Mouse (Mus musculus): ENCODE measurements at regions not wholly inside any gene's neighbourhood (a gene's known extent, or its start where the extent isn't known, plus 50 kb on each side); places are given as distances from the start of the nearest gene placed in this dataset.

DNA sequence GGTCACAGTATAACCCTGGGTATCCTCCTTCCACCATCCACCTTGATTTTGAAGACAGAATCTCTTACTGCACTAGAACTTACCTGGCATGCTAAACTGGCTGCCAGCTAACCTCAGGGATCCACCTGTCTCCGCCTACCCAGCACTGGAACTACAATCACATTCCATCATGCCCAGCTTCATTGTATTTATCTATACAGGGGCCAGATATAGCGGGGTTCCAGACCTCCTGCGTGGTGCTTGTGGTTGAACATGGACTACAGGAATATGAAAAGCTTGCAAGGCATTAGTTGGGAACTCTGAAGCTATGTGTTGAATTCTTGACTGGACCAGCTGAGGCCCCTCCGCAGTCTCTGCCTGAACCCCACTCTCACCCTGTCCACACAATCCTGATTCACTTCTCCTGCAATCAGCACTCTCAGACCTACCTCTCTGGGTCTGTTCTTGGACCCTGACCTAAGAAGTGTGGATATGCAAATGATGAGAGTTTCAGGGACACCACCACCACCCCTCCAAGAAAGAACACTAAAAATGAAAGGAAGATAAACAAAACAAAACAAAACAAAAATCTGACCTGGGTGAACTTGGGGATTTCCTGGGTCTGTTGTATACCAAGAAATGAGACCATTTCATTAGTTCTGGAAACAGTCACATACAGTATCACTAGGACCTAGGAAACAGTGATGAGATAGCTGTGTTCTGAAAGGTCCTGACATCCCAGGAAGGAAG is 216.4 kb upstream of the Hs6st1 start:
- no peak for ATAC-seq (replicated peaks in 1 of 2; ENCODE audit: insufficient read depth in 1 of 2, low FRiP score in 2 of 2, low TSS enrichment in 1 of 2, low read depth in 1 of 2, poor library complexity in 2 of 2, severe bottlenecking in 2 of 2)

DNA sequence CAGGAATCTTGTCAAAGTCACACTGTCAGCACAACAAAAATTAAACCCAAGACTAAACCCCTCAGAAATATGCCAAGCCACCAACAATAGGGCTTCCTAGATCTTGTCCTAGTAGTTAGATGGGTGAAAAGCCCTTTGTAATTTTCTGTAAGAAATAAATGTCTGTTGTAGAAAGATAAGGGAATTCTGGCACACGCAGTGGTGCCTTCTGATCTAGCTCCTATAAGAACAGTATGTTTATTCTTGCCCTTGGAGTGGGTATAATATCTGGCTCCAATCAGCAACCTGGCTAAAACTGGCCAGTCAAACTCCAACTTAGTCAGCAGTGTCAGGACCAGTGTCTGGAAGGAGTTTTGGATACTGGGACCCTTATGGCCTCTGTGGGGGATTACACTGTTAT is 215.2 kb upstream of the Hs6st1 start:
- ATAC-seq (replicated peaks in 1 of 2; ENCODE audit: insufficient read depth in 1 of 2, low FRiP score in 2 of 2, low TSS enrichment in 1 of 2, low read depth in 1 of 2, poor library complexity in 2 of 2, severe bottlenecking in 2 of 2), result no peak

DNA sequence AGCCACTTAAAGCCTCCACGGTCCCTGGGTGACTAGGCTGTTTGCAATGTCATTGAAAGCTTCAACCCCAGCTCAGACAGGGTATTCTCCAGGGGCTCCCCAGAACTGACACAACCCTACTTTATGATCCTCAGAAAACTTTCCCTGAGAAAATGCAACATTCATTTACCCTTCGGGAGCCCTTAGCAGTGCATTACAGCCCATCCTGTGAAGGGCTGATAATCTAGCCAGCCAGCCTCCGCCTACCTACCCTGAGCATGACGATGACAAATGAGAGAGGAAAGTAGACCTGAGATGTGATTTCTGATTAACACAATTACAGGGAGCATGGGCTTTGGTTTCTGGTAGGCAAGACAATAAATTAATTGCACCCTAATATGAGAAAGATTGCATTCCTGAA is 212.6 kb upstream of the Hs6st1 start:
- ATAC-seq (replicated peaks in 1 of 2; ENCODE audit: insufficient read depth in 1 of 2, low FRiP score in 2 of 2, low TSS enrichment in 1 of 2, low read depth in 1 of 2, poor library complexity in 2 of 2, severe bottlenecking in 2 of 2), result no peak

DNA sequence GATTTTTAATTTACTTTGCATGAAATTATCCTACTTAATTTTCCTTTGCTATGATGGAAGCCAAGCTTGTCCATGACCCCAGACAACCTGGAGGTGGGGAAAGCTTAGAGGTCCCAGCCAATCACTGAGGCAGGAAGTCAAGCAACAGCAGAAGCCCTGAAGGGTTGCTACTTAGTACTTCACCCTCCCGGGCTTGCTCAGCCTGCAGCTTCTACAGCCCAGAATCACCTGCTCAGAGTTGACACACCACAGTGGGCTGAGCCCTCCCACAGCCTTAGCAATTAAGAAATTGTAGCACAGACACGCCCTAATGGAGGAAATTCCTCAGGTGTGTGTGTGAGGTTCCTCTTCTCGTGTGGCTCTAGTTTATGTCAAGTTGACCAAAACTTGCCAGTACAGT is 209.9 kb upstream of the Hs6st1 start:
- ATAC-seq (replicated peaks in 1 of 2; ENCODE audit: insufficient read depth in 1 of 2, low FRiP score in 2 of 2, low TSS enrichment in 1 of 2, low read depth in 1 of 2, poor library complexity in 2 of 2, severe bottlenecking in 2 of 2), result no peak

DNA sequence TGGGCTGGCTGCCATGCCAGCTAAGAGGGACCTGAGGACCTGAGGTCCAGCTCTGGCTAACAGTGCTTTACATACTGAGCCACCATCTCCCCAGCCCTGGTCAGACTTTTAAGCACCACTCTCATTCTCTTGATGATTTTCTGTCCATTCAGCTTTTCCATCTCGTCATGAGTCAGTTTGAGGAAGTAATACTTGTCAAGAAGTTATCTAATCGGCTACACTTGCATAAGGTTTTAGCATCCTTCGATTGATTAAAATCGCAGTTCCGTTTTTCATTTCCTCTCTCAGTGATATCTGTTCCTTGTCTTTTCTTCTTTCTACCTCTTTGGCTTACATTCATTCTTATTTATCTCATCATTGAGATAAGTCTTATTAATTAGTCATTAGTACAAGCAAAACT is 207.4 kb upstream of the Hs6st1 start:
- ATAC-seq (replicated peaks in 1 of 2; ENCODE audit: insufficient read depth in 1 of 2, low FRiP score in 2 of 2, low TSS enrichment in 1 of 2, low read depth in 1 of 2, poor library complexity in 2 of 2, severe bottlenecking in 2 of 2), result peak; percentile 54 to 72; a peak in 3 of 4 replicates

DNA sequence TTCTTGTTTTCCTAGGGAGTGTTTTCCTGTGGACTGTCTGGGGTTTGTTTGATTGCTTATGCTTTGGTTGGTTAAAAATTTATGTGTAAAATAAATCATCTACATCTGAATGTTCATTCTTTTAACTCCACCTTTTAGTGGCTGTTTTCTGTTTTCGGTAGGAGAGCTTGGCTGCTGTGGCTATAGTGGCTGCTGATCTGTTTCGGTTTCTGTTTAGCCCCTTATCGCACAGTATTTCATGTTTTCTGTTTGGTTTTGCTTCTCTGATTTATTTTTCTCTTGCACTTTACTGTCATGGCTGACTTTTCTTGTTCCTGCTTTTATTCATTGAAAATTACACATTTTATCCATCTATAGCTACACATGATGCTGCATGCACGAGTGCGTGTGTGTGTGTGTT is 206.0 kb upstream of the Hs6st1 start:
- 0 out of 4 replicates have a peak, but pooled peaks have one; percentile 51 to 66 for ATAC-seq (replicated peaks in 1 of 2; ENCODE audit: insufficient read depth in 1 of 2, low FRiP score in 2 of 2, low TSS enrichment in 1 of 2, low read depth in 1 of 2, poor library complexity in 2 of 2, severe bottlenecking in 2 of 2)

DNA sequence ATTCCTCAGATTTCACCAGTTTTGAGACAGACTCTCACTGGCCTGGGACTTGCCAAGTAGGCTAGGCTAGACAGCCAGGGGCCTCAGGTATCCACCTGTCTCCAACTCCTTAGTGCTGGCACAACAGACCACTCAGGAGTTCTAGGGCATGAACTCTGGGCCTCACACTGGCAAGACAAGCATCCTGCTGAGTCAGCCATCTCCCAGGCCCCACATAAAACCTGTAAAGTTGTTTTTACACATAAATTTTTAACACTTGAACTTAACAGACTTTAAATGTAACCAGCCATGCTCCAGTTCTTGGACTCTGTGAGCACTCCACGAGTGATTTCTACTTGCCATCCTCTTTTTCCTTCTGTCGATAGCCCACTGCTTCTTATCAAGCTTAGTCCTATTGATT is 205.5 kb upstream of the Hs6st1 start:
- ATAC-seq (replicated peaks in 1 of 2; ENCODE audit: insufficient read depth in 1 of 2, low FRiP score in 2 of 2, low TSS enrichment in 1 of 2, low read depth in 1 of 2, poor library complexity in 2 of 2, severe bottlenecking in 2 of 2), result no peak

DNA sequence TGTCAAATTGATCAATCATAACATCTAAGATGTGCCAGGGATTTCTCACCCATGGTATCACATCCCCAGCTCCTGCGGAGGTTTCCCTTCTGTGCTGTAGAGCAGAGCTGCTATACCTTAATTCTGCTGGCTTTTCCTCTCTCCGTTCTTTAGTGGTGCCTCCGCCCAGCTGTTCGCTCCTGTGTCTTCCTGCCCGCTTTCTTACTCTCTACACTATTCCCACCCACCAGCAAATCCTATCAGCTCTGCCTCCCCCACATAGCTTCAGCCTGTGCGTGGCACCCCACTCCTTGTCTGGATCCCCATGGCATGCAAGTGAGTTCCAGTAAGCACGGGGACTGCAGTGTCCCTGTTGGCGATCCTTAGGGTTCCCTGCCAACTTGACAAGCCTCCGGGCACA is 204.0 kb upstream of the Hs6st1 start:
- ATAC-seq (replicated peaks in 1 of 2; ENCODE audit: insufficient read depth in 1 of 2, low FRiP score in 2 of 2, low TSS enrichment in 1 of 2, low read depth in 1 of 2, poor library complexity in 2 of 2, severe bottlenecking in 2 of 2), result no peak

DNA sequence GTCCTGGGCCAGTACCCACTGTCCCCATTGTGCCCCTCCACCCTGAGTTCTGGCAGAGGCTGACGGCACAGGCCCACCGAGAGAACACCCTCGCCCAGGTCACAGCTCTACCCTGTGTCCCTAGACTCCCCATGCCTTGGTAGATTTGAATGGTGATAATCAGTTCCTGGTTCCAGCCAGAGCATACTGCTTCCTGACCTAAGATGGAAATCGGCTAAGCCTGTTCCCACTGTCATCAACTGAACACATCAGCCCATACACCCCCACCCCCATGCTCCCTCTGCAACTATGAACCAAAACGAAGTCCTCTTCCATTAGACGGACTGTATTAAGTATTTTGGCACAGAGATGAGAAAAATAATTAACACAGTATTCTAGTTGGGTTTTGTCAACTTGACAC is 202.9 kb upstream of the Hs6st1 start:
- ATAC-seq (replicated peaks in 1 of 2; ENCODE audit: insufficient read depth in 1 of 2, low FRiP score in 2 of 2, low TSS enrichment in 1 of 2, low read depth in 1 of 2, poor library complexity in 2 of 2, severe bottlenecking in 2 of 2), result no peak

DNA sequence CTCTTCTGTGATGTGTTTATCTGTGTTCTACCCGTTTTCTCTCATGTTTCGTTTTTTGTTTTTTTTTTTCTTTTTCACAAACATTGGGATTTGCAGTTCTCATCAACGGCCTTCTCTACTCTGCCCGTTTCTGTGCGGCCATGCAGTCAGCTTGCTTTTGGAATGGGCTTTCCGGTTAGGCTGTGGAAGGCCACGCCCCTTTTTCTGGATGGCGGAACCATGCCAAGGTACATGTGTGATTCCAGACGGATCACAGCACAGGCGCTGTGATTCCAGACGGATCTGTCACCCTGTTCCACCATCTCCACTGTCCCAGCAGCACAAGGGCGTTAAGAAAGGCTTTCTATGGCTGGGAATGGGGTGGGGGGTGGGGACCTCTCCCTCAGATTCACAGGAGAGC is 201.6 kb upstream of the Hs6st1 start:
- ATAC-seq (replicated peaks in 1 of 2; ENCODE audit: insufficient read depth in 1 of 2, low FRiP score in 2 of 2, low TSS enrichment in 1 of 2, low read depth in 1 of 2, poor library complexity in 2 of 2, severe bottlenecking in 2 of 2), result no peak

DNA sequence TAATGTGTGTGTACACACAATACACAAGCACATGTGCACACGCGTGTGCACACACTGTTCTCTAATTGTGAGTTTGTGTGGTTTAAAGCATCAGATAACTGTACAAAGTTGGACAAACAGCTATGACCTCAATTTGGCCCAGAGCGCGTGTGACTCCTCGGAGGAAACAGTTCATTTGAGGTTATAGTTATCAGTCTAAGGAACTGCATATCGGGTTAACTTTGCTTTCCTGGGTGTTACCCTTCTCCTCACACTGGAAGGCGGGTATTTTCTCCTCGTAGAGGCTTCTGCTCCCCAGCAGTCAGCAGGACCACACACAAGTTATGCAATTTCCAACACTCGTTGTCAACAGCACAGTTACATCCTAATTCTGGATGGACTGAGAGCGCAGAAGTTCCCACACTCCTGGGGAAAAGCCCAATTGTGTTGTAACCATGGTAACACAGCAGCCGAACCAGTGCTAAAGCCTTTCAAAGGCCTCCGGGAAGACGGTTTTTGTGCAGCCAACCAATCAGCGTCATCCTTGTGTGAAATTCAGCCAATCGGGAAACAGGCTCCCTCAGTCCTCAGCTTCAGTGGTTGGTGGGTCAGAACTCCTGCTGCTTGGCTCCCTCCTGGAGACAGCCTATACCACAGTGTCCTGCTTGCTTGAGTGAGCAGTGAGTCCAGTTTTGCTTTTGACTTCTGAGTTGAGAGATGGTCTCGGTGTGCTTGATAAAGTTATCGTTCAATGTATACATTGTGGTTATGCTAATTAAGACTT is 198.6 kb upstream of the Hs6st1 start:
- peak; percentile 37 to 69 for ATAC-seq (replicated peaks in 1 of 2; ENCODE audit: insufficient read depth in 1 of 2, low FRiP score in 2 of 2, low TSS enrichment in 1 of 2, low read depth in 1 of 2, poor library complexity in 2 of 2, severe bottlenecking in 2 of 2)

DNA sequence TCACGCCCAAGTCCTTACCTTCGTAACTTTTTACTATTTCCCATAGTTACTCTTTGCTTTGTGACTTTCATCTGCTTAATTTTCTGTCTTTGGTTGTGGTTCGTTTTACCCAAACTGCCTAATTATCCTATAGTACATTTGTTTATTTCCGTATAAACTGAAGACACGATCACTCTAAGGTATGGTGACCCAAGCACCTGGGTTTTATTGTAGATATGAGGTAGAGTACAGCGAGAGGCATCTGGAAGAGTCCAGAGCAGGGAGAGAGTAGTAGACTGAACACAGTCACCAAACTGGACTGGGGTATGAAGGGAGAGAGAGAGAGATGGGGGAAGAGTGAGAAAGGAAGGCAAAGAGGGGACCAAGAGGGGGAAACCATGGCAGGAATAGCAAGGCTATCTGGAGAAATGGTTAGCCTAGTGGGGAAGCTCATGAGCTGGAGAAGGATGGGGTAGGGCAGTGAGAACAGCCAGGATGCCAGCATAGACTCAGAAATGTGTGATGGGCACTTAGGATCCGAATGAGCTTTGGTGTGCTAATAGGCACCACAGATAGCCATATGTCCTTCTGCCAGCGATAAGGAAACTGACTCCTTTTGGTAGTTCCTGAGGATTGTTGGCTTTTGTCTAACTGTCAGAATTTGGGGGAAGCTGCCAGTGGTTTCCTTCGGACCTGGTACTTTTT is 197.9 kb upstream of the Hs6st1 start:
- no peak for ATAC-seq (replicated peaks in 1 of 2; ENCODE audit: insufficient read depth in 1 of 2, low FRiP score in 2 of 2, low TSS enrichment in 1 of 2, low read depth in 1 of 2, poor library complexity in 2 of 2, severe bottlenecking in 2 of 2)

DNA sequence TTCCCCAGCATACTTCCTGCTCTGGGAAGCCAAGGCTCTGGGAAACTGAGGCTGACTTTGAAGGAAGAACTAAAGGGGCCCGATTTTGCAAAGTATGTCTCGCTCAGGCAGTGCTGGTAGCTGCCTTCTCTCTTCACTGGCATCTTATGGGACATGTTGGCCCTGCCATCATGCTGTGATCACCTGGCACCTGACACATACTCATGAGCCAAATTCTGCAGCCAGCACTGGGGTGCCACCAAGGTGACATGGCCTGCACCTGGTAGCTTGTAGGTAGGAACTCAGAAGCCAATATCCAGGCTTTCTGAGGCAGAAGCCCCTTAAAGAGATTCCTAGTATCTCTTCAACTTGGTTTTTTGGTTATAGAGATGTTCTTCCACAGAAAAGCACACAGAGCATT is 195.2 kb upstream of the Hs6st1 start:
- no peak for ATAC-seq (replicated peaks in 1 of 2; ENCODE audit: insufficient read depth in 1 of 2, low FRiP score in 2 of 2, low TSS enrichment in 1 of 2, low read depth in 1 of 2, poor library complexity in 2 of 2, severe bottlenecking in 2 of 2)

DNA sequence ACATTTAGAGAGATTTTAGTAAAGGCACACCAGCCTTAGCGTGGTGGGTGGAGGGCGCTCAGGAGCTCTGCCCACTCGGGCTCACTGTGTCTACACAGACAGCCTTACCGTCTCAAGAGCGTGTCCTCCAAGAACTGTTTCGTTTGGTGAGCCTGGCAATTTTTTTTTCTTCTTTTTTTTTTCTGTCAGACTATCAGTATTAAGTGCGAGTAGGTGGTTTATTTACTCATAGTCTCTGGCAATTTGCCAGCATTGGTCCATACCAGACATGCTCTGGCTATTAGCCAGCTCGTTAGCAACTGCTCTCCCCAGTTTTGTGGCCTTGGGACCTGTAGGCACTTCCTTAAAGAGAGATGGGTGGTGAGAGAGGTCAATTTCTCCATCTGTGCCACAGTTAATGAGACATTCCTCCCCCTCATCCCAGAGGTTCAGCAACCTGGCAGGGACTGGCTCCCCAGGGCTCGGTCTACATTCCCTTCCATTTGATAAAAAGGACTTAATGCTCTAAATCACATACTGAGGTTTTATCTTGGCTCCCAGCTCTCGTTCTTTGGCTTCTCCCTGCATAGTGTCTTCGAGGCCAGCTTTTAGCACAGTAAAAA is 192.9 kb upstream of the Hs6st1 start:
- ATAC-seq (replicated peaks in 1 of 2; ENCODE audit: insufficient read depth in 1 of 2, low FRiP score in 2 of 2, low TSS enrichment in 1 of 2, low read depth in 1 of 2, poor library complexity in 2 of 2, severe bottlenecking in 2 of 2), result no peak

DNA sequence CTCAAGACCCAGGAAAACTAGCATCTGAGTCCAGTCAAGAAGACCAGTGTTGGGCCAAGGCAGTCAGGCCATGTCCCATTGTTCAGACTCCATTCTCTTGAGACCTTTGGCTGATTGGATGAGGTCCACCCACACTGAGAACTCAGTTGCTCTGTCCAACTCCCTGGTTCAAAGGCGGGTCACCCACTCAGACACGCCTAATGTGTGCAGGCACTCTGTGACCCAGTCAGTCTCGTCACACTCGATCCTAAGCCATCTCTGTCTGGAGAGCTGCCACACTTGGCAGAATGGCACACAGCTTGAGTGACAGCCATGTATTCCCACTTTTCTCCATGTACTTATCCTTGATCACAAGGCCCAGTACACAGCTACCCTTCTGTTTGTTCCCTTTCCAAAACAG is 189.8 kb upstream of the Hs6st1 start:
- ATAC-seq (replicated peaks in 1 of 2; ENCODE audit: insufficient read depth in 1 of 2, low FRiP score in 2 of 2, low TSS enrichment in 1 of 2, low read depth in 1 of 2, poor library complexity in 2 of 2, severe bottlenecking in 2 of 2), result no peak

DNA sequence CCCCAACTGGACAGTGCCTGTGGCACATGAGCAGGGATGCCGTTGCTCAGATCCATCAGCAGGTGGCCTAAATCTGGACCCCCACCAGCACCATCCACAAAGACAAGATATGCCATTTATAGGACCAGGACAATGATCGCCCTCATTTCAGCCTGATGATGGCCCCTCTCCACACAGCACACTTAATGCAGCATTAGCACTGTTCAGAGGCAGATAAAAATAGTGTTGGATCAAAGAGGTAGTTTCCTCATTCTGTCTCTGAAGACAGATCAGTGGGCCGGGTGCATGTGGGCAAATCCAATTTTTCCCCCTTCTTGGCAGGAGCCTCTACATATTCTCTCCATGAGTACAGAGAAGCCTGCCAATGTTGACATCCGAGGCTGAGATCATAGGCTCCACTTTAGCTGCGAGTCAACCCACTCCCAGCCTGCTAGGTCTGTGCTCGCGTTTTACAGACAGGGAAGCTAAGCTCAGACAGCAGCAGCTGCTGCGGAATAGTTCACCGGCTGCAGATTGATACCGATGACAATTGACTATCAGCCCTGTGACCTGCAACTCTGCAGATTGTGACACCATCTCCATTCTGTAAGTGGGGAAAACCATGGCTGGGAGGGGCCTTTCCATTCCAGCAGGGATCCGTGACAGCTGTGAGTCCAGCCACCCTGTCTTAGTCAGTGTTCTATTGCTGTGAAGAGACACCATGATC is 188.7 kb upstream of the Hs6st1 start:
- no peak for ATAC-seq (replicated peaks in 1 of 2; ENCODE audit: insufficient read depth in 1 of 2, low FRiP score in 2 of 2, low TSS enrichment in 1 of 2, low read depth in 1 of 2, poor library complexity in 2 of 2, severe bottlenecking in 2 of 2)

DNA sequence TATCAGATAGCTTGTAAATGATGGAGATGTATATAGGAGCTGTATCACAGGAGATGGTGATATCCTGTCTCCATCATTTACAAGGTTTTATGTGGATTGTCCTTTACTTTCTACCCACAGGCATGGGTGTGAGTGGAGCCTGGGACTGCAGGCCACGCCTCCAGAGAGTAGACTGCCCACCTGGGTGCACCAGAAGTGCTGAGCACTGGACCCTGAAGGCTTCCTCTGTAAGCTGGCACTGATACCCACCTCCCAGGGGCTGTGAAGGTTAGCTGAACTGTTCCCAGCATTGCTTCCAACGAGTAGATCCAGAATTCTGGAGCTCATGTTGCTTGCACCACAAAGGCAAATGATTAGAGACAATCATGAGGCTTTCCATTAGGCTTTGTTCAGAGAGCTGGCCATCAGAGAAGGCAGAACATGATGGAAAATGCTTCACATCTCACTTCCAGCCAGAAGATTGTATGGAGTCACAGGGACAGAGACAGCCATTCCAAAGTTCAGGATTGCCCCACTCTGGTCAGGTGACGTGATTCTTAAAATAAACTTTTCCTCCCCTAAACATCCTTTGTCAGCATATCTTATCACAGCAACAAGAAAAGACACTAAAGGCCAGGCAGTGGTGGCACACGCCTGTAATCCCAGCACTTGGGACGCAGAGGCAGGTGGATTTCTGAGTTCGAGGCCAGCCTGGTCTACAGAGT is 187.5 kb upstream of the Hs6st1 start:
- no peak for ATAC-seq (replicated peaks in 1 of 2; ENCODE audit: insufficient read depth in 1 of 2, low FRiP score in 2 of 2, low TSS enrichment in 1 of 2, low read depth in 1 of 2, poor library complexity in 2 of 2, severe bottlenecking in 2 of 2)
